Mouse (Mus musculus) stomach, embryonic 14.5 days (tissue): ENCODE results near the gene Nr2f6. TPM values are rescaled to one million over a fixed set of nuclear protein-coding genes. Genes with fewer than 3 reads are reported as not detected.

ENCODE experiments used
- ATAC-seq: fragments of 200-750 bp; cut with Nextera tagmentation; 2 replicates; pipeline ENCODE4 v1.8.0; 2017; ENCODE audit warnings: low read depth, moderate TSS enrichment; ENCODE audit not compliant: insufficient number of reproducible peaks, insufficient read depth, low FRiP score
- H3K27ac ChIP-seq: fragments of 300-500 bp; sonication (generic); 2 replicates; pipeline ENCODE4 v1.5.1; 2014; ENCODE audit warnings: mild to moderate bottlenecking, low read length, moderate library complexity, mixed read lengths
- H3K27me3 ChIP-seq: fragments of 300-500 bp; sonication (generic); 2 replicates; pipeline ENCODE4 v1.6.1; 2014; ENCODE audit warnings: low read length, control low read depth, mixed read lengths; ENCODE audit not compliant: control insufficient read depth, insufficient read depth
- H3K36me3 ChIP-seq: fragments of 300-500 bp; sonication (generic); 2 replicates; pipeline ENCODE4 v1.6.1; 2014; ENCODE audit warnings: mild to moderate bottlenecking, control low read depth, low read length, moderate library complexity, mixed read lengths; ENCODE audit not compliant: control insufficient read depth, insufficient read depth
- H3K4me1 ChIP-seq: fragments of 300-500 bp; sonication (generic); 2 replicates; pipeline ENCODE4 v1.6.1; 2014; ENCODE audit warnings: low read length, control low read depth, mixed read lengths; ENCODE audit not compliant: control insufficient read depth, insufficient read depth
- H3K4me2 ChIP-seq: fragments of 300-500 bp; sonication (generic); replicated peaks from 2 replicates; pipeline ENCODE4 v1.6.1; 2014; ENCODE audit warnings: low read depth, low read length, control low read depth
- H3K4me3 ChIP-seq: fragments of 300-500 bp; sonication (generic); 2 replicates; pipeline ENCODE4 v1.5.1; 2014; ENCODE audit warnings: low read depth, low read length, control low read depth
- H3K9ac ChIP-seq: fragments of 300-500 bp; sonication (generic); replicated peaks from 2 replicates; pipeline ENCODE4 v1.6.1; 2014; ENCODE audit warnings: low read depth, mild to moderate bottlenecking, control low read depth, low read length, moderate library complexity, mixed read lengths
- H3K9me3 ChIP-seq: fragments of 300-500 bp; sonication (generic); 2 replicates; pipeline ENCODE4 v1.6.1; 2016; ENCODE audit warnings: low read depth, low read length, control low read depth; ENCODE audit not compliant: control insufficient read depth
- WGBS: fragments of 180-500 bp; shearing (Covaris S2); extraction: QIAGEN DNeasy Blood & Tissue Kit; methylation state at CpG from one replicate; pipeline ENCODE4 v1.1.7; 2014; 5-methylcytosine and 5-hydroxymethylcytosine counted together
- polyA plus RNA-seq: library from polyadenylated mRNA; unstranded; fragments of >200 nt; fragmentation: Nextera tagmentation; extraction: Ambion mirVana; gene quantifications from 2 replicates; pipeline ENCODE4 v1.2.1, GENCODE M21; 2014

The Nr2f6 gene
- polyA plus RNA-seq, result 52.7 and 65.5 TPM in 2 replicates

- no peaks in the 10 kb centered on the region for H3K27me3 ChIP-seq
- H3K4me3 ChIP-seq, result peak within 1 kb of the TSS; percentile 96
- H3K4me1 ChIP-seq, result peaks cover 36% of the 10 kb centered on the region
- WGBS, result under 1% methylated on average over 60 of the region's 89 CpGs
- H3K9ac ChIP-seq, result peak within 1 kb of the TSS; percentile 88
- H3K27ac ChIP-seq, result peak within 1 kb of the TSS; percentile 95
- 0 out of 2 replicates have a peak, but pooled peaks have one; percentile 17 for ATAC-seq
- H3K36me3 ChIP-seq, result peaks cover 8% of the 10 kb centered on the region; the same call in 1 of the 2 replicates
- H3K9me3 ChIP-seq, result no peaks in the 10 kb centered on the region
- peak within 1 kb of the TSS; percentile 89 for H3K4me2 ChIP-seq
Measured at GRCm38 (mm10) chr8:71381421-71381970, at the start of gene Nr2f6. Nr2f6 (minus strand) TSS chr8:71381960.

GRCm38 (mm10) chr8:71422121-71422520 is 40.4 kb upstream of the Nr2f6 start:
- no peak overlapping the region for H3K4me3 ChIP-seq
- no peak for ATAC-seq
- H3K9ac ChIP-seq, result no peak overlapping the region
- H3K36me3 ChIP-seq, result no peaks in the 10 kb centered on the region
- 0 out of 2 replicates have a peak, but pooled peaks cover 2% of the 10 kb centered on the region for H3K9me3 ChIP-seq
- H3K27me3 ChIP-seq, result no peaks in the 10 kb centered on the region
- H3K4me2 ChIP-seq, result no peak overlapping the region
- no peak overlapping the region for H3K27ac ChIP-seq
- no peaks in the 10 kb centered on the region for H3K4me1 ChIP-seq

GRCm38 (mm10) chr8:71411535-71412273 is 29.9 kb upstream of the Nr2f6 start:
- no peak overlapping the region for H3K4me3 ChIP-seq
- no peaks in the 10 kb centered on the region for H3K27me3 ChIP-seq
- 47% methylated on average over 11 of the region's 11 CpGs for WGBS
- no peak overlapping the region for H3K4me2 ChIP-seq
- no peak; the same call in 1 of the 2 replicates for ATAC-seq
- peaks cover 21% of the 10 kb centered on the region; the same call in 1 of the 2 replicates for H3K36me3 ChIP-seq
- H3K4me1 ChIP-seq, result peaks cover 10% of the 10 kb centered on the region; the same call in 1 of the 2 replicates
- no peak overlapping the region for H3K27ac ChIP-seq
- H3K9ac ChIP-seq, result no peak overlapping the region
- no peaks in the 10 kb centered on the region for H3K9me3 ChIP-seq

- H3K4me3 ChIP-seq, result no peak overlapping the region
- ATAC-seq, result no peak
- H3K9ac ChIP-seq, result no peak overlapping the region
- no peak overlapping the region for H3K27ac ChIP-seq
- WGBS, result 87% methylated on average over 4 of the region's 4 CpGs
- peaks cover 21% of the 10 kb centered on the region; the same call in 1 of the 2 replicates for H3K36me3 ChIP-seq
- no peak overlapping the region for H3K4me2 ChIP-seq
- peaks cover 12% of the 10 kb centered on the region; the same call in 1 of the 2 replicates for H3K4me1 ChIP-seq
- H3K9me3 ChIP-seq, result no peaks in the 10 kb centered on the region
- H3K27me3 ChIP-seq, result no peaks in the 10 kb centered on the region
Measured at GRCm38 (mm10) chr8:71408231-71408630, 26.5 kb upstream of the Nr2f6 start.

GRCm38 (mm10) chr8:71407441-71407840 is 25.7 kb upstream of the Nr2f6 start:
- Histone ChIP-seq H3K27ac (no peak overlapping the region), H3K4me2 (peak overlapping the region; percentile 95; the same call in 1 of the 2 replicates), H3K4me1 (peaks cover 12% of the 10 kb centered on the region; the same call in 1 of the 2 replicates), H3K9me3 (no peaks in the 10 kb centered on the region), H3K27me3 (no peaks in the 10 kb centered on the region), H3K36me3 (peaks cover 21% of the 10 kb centered on the region; the same call in 1 of the 2 replicates), H3K4me3 (no peak overlapping the region), H3K9ac (no peak overlapping the region)
- WGBS, result 95% methylated on average over 14 of the region's 14 CpGs
- ATAC-seq, result no peak

GRCm38 (mm10) chr8:71406099-71407015 is 24.6 kb upstream of the Nr2f6 start:
- no peak overlapping the region; the same call in 1 of the 2 replicates for H3K27ac ChIP-seq
- peaks cover 12% of the 10 kb centered on the region; the same call in 1 of the 2 replicates for H3K4me1 ChIP-seq
- peak overlapping the region; percentile 57 for H3K9ac ChIP-seq
- WGBS, result under 1% methylated on average over 55 of the region's 55 CpGs
- peaks cover 21% of the 10 kb centered on the region; the same call in 1 of the 2 replicates for H3K36me3 ChIP-seq
- H3K27me3 ChIP-seq, result no peaks in the 10 kb centered on the region
- peak overlapping the region; percentile 52 for H3K4me3 ChIP-seq
- peak; percentile 80 for ATAC-seq
- H3K4me2 ChIP-seq, result peak overlapping the region; percentile 95
- no peaks in the 10 kb centered on the region for H3K9me3 ChIP-seq

GRCm38 (mm10) chr8:71405401-71406098 is 23.8 kb upstream of the Nr2f6 start, which contains the start of gene Ankle1:
Ankle1 (plus strand) TSS chr8:71406010.
- Histone ChIP-seq H3K4me3 (peak within 1 kb of the TSS; percentile 52), H3K9me3 (no peaks in the 10 kb centered on the region), H3K36me3 (peaks cover 21% of the 10 kb centered on the region; the same call in 1 of the 2 replicates), H3K9ac (peak within 1 kb of the TSS; percentile 57), H3K4me2 (peak within 1 kb of the TSS; percentile 95), H3K4me1 (peaks cover 12% of the 10 kb centered on the region; the same call in 1 of the 2 replicates), H3K27me3 (no peaks in the 10 kb centered on the region), H3K27ac (peak within 1 kb of the TSS; percentile 44; the same call in 1 of the 2 replicates)
- ATAC-seq, result peak; percentile 90
- WGBS, result 16% methylated on average over 33 of the region's 33 CpGs
